In the genomic region with DNA sequence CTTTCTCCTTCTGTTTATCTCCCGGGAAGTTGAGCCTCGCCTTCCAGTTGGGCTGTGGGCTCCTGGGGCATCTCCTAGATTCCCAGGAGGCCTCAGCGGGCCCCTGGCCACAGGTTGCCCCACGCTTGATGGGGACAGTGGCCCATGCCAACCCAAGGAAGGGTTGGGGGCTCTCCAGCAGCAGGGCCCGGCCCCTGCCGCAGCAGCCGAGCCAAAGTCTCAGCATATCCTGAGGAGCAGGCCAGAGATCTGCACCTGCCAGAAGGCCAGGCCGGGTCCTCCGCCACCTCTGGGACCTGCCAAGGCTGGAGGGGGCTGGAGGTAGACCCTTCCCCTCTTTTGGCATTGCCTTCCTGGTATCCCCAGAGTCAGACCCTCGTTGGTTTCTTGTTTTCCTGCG, we compare ENCODE assay signal across 9 mouse cellular contexts. TPM values are rescaled to one million over a fixed set of nuclear protein-coding genes. Genes with fewer than 3 reads are reported as not detected.
A peak's percentile ranks its signal among the peaks of the same experiment; 100 is the strongest.
DNase-seq lines count a peak whose midpoint lies in the region; ATAC-seq and TF ChIP-seq lines count a peak whose summit lies in the region.
"Had no signal": no experiment of that assay in that cellular context is flagged by ENCODE, and none has a peak within 500 bp of the region (broad histone marks: within the 10 kb centered on the region; RNA-seq: fewer than 3 reads in every experiment).

No protein-coding gene starts in this region.

- H3K4me2 ChIP-seq in heart, embryonic 12.5 days = peak overlapping the region; percentile 84
- peak overlapping the region; percentile 83 for H3K4me2 ChIP-seq in hindbrain, embryonic 12.5 days (replicated peaks)
- peak overlapping the region; percentile 86 for H3K4me2 ChIP-seq in midbrain, embryonic 14.5 days (ENCODE audit: low read length)

- ATAC-seq in heart, embryonic 12.5 days (ENCODE audit: insufficient number of reproducible peaks, low FRiP score) = no peak
- ATAC-seq in hindbrain, embryonic 12.5 days (ENCODE audit: low FRiP score) = peak; percentile 27; the same call in 1 of the 2 replicates
- ATAC-seq in midbrain, embryonic 14.5 days (ENCODE audit: low FRiP score, low TSS enrichment) = no peak
- ATAC-seq in megakaryocyte progenitor cell, adult 5-6 weeks (replicated peaks; ENCODE audit: poor library complexity) = no peak

- no peak for DNase-seq in heart, adult 8-10 months (ENCODE audit: low spot score)
- no peak for DNase-seq in midbrain, embryonic 14.5 days
- no peak for DNase-seq in left cerebral cortex, adult 8-10 months (ENCODE audit: low spot score in 2 of 2)
- no peak for DNase-seq in ovary, postnatal 36 days (ENCODE audit: low spot score)
- DNase-seq: B cell, adult 2 months had no signal

- 4% methylated on average over 10 of the region's 11 CpGs for WGBS in heart, embryonic 12.5 days
- WGBS in hindbrain, embryonic 12.5 days = 1% methylated on average over 11 of the region's 11 CpGs
- WGBS in midbrain, embryonic 14.5 days = 1% methylated on average over 11 of the region's 11 CpGs

- no peak for TF ChIP-seq CTCF in cortical plate, adult 2 months (IDR thresholded peaks at IDR 0.05; ENCODE audit: extremely low read depth, insufficient read depth, low read length)

- H3K27me3 ChIP-seq in heart, embryonic 12.5 days (replicated peaks) = peaks cover 81% of the 10 kb centered on the region
- peaks cover 67% of the 10 kb centered on the region for H3K27me3 ChIP-seq in hindbrain, embryonic 12.5 days
- peaks cover 16% of the 10 kb centered on the region for H3K27me3 ChIP-seq in midbrain, embryonic 14.5 days (ENCODE audit: control insufficient read depth, insufficient read depth, low read length)

- TF ChIP-seq POLR2A in cortical plate, adult 2 months (IDR thresholded peaks at IDR 0.05; ENCODE audit: extremely low read depth, insufficient read depth, low read length) = no peak

- H3K36me3 ChIP-seq in heart, embryonic 12.5 days = no peaks in the 10 kb centered on the region
- H3K36me3 ChIP-seq in hindbrain, embryonic 12.5 days = no peaks in the 10 kb centered on the region
- H3K36me3 ChIP-seq in midbrain, embryonic 14.5 days (ENCODE audit: control insufficient read depth, insufficient read depth, low read length) = no peaks in the 10 kb centered on the region

- H3K9me3 ChIP-seq in heart, embryonic 12.5 days (replicated peaks) = peaks cover 5% of the 10 kb centered on the region
- no peaks in the 10 kb centered on the region for H3K9me3 ChIP-seq in hindbrain, embryonic 12.5 days (replicated peaks)
- no peaks in the 10 kb centered on the region for H3K9me3 ChIP-seq in midbrain, embryonic 14.5 days (ENCODE audit: control insufficient read depth, low read length)

- no peak overlapping the region for H3K27ac ChIP-seq in heart, embryonic 12.5 days (ENCODE audit: poor library complexity, severe bottlenecking)
- peak overlapping the region; percentile 83 for H3K27ac ChIP-seq in cortical plate, adult 2 months (ENCODE audit: insufficient read depth, low read length)
- peak overlapping the region; percentile 73 for H3K27ac ChIP-seq in hindbrain, embryonic 12.5 days
- peak overlapping the region; percentile 70; the same call in 1 of the 2 replicates for H3K27ac ChIP-seq in midbrain, embryonic 14.5 days (replicated peaks; ENCODE audit: low read depth, low read length)

- H3K9ac ChIP-seq in heart, embryonic 12.5 days = no peak overlapping the region
- H3K9ac ChIP-seq in hindbrain, embryonic 12.5 days = peak overlapping the region; percentile 74
- H3K9ac ChIP-seq in midbrain, embryonic 14.5 days (replicated peaks; ENCODE audit: low read length) = peak overlapping the region; percentile 73

- H3K4me1 ChIP-seq in heart, embryonic 12.5 days (replicated peaks) = peaks cover 17% of the 10 kb centered on the region
- peaks cover 4% of the 10 kb centered on the region; the same call in 1 of the 2 replicates for H3K4me1 ChIP-seq in cortical plate, adult 2 months (ENCODE audit: control insufficient read depth, insufficient read depth, low read length)
- peaks cover 24% of the 10 kb centered on the region for H3K4me1 ChIP-seq in hindbrain, embryonic 12.5 days
- H3K4me1 ChIP-seq in midbrain, embryonic 14.5 days (ENCODE audit: control insufficient read depth, insufficient read depth, low read length) = peaks cover 18% of the 10 kb centered on the region

- peak overlapping the region; percentile 60 for H3K4me3 ChIP-seq in heart, embryonic 12.5 days
- H3K4me3 ChIP-seq in cortical plate, adult 2 months (ENCODE audit: insufficient read depth, low read length) = peak overlapping the region; percentile 100
- H3K4me3 ChIP-seq in hindbrain, embryonic 12.5 days = peak overlapping the region; percentile 60
- peak overlapping the region; percentile 68 for H3K4me3 ChIP-seq in midbrain, embryonic 14.5 days (replicated peaks; ENCODE audit: low read depth, low read length)

RNA-seq across cellular contexts. Expression of gene Jph3, which starts 1.6 kb away (rescaled TPM):
- polyA plus RNA-seq in heart, embryonic 12.5 days (2016; fragmentation: Nextera tagmentation; extraction: Ambion mirVana) = 0.27 and 0.31 TPM in 2 replicates
- under 1 TPM in 1 of 4 experiments, not detected in 3; 0.16 TPM for total RNA-seq in heart, adult 8-10 months (2022)
- polyA plus RNA-seq in cortical plate, adult 2 months (2012; rRNA removed) = 196 and 211 TPM in 2 replicates
- polyA plus RNA-seq in hindbrain, embryonic 12.5 days (2016; fragmentation: Nextera tagmentation; extraction: Ambion mirVana) = 47.7 and 50.9 TPM in 2 replicates
- 73.5 and 86.4 TPM in 2 replicates for polyA plus RNA-seq in midbrain, embryonic 14.5 days (2014; fragmentation: Nextera tagmentation; extraction: Ambion mirVana)
- not detected in 2 replicates for total RNA-seq in megakaryocyte progenitor cell, adult 5-6 weeks (2015)
- 0.04 TPM in 1 of 2 replicates, not detected in the other for total RNA-seq in megakaryocyte progenitor cell, adult 5-6 weeks (2017)
- 100 to 1,000 TPM; 260 to 302 (median 279) TPM for total RNA-seq in left cerebral cortex, adult 8-10 months (2022)

Comparison
In these comparisons a context has a peak if more than half of its experiments do, and no peak if none do; other contexts are left out.
1. RNA of gene Jph3, which starts 1.6 kb away (polyA plus RNA-seq): 196 to 211 TPM in cortical plate, adult 2 months, 73.5 to 86.4 TPM in midbrain, embryonic 14.5 days and 47.7 to 50.9 TPM in hindbrain, embryonic 12.5 days; 0.27 to 0.31 TPM in heart, embryonic 12.5 days; every median in the first group is over 10 times any median in the second.
2. Peak in every context shown above with its lines, with median percentiles within 50 percentile points of each other: H3K4me2 ChIP-seq and H3K4me3 ChIP-seq.